Mouse (Mus musculus) central nervous system, embryonic 11.5 days (tissue): Measurements from ENCODE around the gene Cfhr2. TPM values are rescaled to one million over a fixed set of nuclear protein-coding genes. Genes with fewer than 3 reads are reported as not detected.

ENCODE experiments used
- polyA plus RNA-seq: library from polyadenylated mRNA; depleted of rRNA; stranded (reverse); fragments of >200 nt; gene quantifications from 2 replicates; pipeline ENCODE4 v1.2.3, GENCODE M21; 2012; rRNA removed

Gene Cfhr2
- not detected in 2 replicates for polyA plus RNA-seq

GRCm38 (mm10) chr1:139858548-139858947, at the start of gene Cfhr2:
Cfhr2 (minus strand) TSS chr1:139858702.

GRCm38 (mm10) chr1:139781143-139781542, 77.4 kb downstream of the Cfhr2 start, which contains the start of gene Gm4788:
Gm4788 (minus strand) TSS chr1:139781243.

Other genes with a start within 250 kb of the Cfhr2 start
- not detected in 2 replicates for gene Gm4788, start 77.5 kb downstream of the Cfhr2 start, polyA plus RNA-seq